Mouse (Mus musculus) cortical plate, adult 2 months (tissue): Measurements from ENCODE around the gene Mpdz. TPM values are rescaled to one million over a fixed set of nuclear protein-coding genes. Genes with fewer than 3 reads are reported as not detected.

Source experiments
- H3K27ac ChIP-seq: fragments of 200-500 bp; 2 replicates; pipeline ENCODE4 v1.5.1; 2012; ENCODE audit warnings: low read length, control low read depth, inconsistent platforms; ENCODE audit not compliant: insufficient read depth
- H3K4me1 ChIP-seq: fragments of 200-500 bp; 2 replicates; pipeline ENCODE4 v1.6.1; 2011; ENCODE audit warnings: low read length; ENCODE audit not compliant: control insufficient read depth, insufficient read depth
- H3K4me3 ChIP-seq: fragments of 200-500 bp; 2 replicates; pipeline ENCODE4 v1.5.1; 2011; ENCODE audit warnings: mild to moderate bottlenecking, low read length, control low read depth; ENCODE audit not compliant: insufficient read depth
- CTCF ChIP-seq: fragments of 200-500 bp; IDR thresholded peaks from 2 replicates; pipeline ENCODE4 v1.5.1; 2011; ENCODE audit warnings: mild to moderate bottlenecking, control low read depth, low read length; ENCODE audit not compliant: insufficient read depth; ENCODE audit errors: extremely low read depth
- POLR2A ChIP-seq: fragments of 200-500 bp; IDR thresholded peaks from 2 replicates; pipeline ENCODE4 v1.6.1; 2011; ENCODE audit warnings: mild to moderate bottlenecking, low read length, control low read depth; ENCODE audit not compliant: insufficient read depth; ENCODE audit errors: extremely low read depth
- polyA plus RNA-seq: library from polyadenylated mRNA; depleted of rRNA; stranded (reverse); fragments of >200 nt; gene quantifications from 2 replicates; pipeline ENCODE4 v1.2.3, GENCODE M21; 2012

Gene Mpdz
- polyA plus RNA-seq, 1 experiment: 36.3 TPM

DNA sequence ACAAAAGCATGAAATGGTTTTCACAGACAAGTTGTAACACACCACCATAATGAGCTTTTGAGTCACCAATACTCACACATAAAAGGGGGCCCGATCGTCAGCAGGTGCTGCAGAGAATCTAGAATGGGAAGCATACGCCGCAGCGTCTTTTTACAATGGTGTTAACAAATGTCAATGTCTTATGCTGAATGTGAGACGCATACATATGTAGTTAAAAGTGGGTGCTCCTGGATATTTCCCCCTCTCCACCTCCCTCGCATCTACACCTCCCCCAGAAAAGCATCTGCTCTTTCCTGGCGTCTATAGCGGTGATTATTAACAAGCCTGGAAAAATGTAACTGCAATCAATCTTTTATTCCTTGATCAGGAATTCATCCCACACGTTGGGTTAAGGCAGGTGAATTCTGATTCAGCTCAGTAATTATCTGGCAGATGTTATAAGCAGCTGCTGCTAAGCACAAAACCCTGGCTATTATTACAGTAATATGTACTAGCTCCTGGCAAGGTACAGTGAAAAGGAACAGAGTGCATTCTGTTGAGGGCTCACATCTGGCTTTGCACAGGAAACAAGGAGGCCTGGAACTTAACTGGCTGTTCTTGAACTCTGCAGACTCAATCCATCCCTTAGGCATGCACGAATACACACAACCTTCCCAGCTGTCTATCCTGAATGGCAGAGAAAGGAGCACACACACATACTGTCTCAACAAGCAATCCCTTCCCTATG, 109.6 kb downstream of the Mpdz start:
- 0 out of 2 replicates have a peak overlapping the region, but pooled peaks have one; percentile 5 for H3K27ac ChIP-seq
- TF ChIP-seq POLR2A (no peak), CTCF (no peak)
- H3K4me3 ChIP-seq: no peak overlapping the region
- peaks cover 4% of the 10 kb centered on the region for H3K4me1 ChIP-seq

DNA sequence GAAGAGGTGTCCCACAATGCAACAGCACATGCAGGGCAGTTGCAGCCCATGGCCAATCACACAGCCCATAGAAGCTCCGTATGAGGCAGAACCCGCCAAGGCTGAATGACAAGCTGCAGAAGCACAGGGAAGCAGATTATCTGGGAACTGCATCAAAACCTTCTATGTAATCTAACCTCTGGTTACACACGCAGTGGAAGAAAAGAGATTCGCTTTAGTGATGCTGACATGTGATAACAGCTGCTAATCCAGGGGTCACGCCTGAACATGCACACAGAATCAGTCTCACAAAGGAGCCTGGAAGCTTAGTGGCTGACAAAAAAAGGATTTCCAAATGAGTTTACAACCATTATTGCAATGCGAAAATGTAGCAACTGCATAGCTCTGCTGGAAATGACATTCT, 110.2 kb downstream of the Mpdz start:
- Histone ChIP-seq H3K4me3 (no peak overlapping the region), H3K4me1 (peaks cover 4% of the 10 kb centered on the region), H3K27ac (no peak overlapping the region)
- TF ChIP-seq CTCF (no peak), POLR2A (no peak)

DNA sequence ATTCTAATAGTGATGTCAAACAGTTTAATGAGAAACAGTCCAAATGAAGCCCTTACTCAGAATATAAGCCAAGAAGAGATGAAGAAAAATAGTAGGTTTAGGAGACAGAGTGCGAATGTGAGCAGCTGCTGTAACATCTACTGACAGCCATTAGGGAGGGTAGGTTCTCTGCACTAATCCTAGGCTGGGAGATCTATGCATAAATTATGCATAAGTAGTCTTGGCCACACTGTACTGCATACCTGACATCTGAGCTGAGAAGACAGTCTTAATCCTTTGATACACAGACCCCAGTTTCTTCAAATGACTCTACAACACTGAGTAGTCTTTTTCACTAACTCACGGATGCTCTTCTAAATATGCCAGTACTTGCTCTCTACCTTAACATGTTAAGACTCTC, 114.9 kb downstream of the Mpdz start:
- Histone ChIP-seq H3K27ac (no peak overlapping the region), H3K4me1 (peaks cover 2% of the 10 kb centered on the region; the same call in 1 of the 2 replicates), H3K4me3 (no peak overlapping the region)
- TF ChIP-seq POLR2A: no peak
- TF ChIP-seq CTCF: no peak

DNA sequence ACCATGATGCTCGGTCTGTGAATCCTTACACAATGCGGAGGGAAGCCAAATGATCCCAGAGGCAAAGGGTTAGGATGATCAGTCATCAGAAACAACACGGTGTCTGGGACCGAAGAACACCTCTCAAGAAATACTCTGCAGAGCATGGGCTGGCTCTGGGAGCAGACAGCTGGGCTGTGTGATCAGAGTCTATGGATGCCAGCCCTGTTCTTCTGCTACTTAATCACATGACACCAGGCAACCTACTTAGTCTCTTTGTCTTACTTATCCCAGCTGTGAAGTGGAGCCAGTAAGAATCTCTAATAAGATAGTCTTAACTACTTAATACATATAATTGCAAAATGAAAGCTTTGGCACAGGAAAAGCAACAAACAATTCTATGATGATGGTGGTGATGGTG, 118.8 kb downstream of the Mpdz start:
- no peaks in the 10 kb centered on the region for H3K4me1 ChIP-seq
- H3K27ac ChIP-seq: no peak overlapping the region
- H3K4me3 ChIP-seq: no peak overlapping the region
- TF ChIP-seq POLR2A: no peak
- no peak for TF ChIP-seq CTCF

DNA sequence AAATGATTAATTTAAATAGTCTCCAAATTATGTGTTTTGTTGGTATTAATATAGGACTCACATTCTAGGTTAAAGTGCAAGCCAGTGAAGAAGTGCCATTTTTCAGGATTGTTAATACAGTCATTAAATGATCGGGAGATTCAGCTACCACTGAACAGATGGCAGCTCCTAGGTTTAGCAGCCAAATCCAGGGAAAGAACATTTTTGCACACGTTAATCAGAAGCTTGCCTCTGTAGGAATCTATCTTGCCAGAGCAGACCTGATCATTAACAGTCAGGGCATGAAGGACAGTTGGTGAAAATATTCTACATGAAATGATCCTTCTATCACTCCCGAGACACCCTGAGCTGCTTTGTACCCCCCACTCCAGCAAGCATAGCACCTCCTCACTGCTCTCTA, 120.4 kb downstream of the Mpdz start:
- Histone ChIP-seq H3K4me3 (no peak overlapping the region), H3K27ac (no peak overlapping the region), H3K4me1 (no peaks in the 10 kb centered on the region)
- no peak for TF ChIP-seq CTCF
- TF ChIP-seq POLR2A: no peak

DNA sequence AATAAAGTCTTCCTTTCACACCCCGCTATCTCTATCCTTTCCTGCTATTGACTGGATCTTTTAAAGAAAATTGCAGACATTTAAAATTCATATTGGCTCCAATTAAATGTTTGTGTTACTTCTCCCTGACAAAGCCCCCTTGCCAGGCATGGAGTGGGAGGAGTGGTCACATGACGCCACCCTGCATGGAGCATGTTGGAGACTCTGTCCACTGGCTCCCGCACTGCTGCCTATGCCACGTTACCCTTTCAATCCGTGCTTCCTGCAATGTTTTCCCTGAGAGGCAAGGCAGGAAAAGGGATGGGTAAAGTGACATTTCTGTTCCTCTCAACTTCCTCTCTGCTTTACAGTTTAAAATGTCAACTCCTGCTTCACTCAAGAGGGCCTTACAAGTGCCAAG, 128.0 kb downstream of the Mpdz start:
- TF ChIP-seq CTCF (no peak), POLR2A (no peak)
- Histone ChIP-seq H3K4me1 (peaks cover 1% of the 10 kb centered on the region; the same call in 1 of the 2 replicates), H3K4me3 (no peak overlapping the region), H3K27ac (no peak overlapping the region)

DNA sequence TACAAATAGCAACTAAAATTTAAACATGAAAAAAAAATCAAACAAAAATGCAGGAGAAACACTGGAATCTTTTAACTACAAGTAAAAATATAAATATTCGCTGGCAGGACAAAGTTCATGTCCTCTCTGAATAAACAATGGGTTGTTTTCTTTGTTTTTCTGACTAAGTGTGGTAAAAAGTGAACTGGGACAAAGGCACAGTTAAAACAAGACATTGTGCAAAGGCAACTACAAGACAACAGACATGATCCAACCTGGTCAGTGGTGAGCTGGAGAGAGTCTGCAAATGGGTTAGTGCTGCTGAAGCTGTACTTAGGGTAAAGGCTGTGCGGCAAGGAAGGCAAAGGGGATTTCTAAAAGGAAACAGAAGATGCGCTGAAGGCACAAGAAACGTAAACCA, 129.4 kb downstream of the Mpdz start:
- H3K27ac ChIP-seq: no peak overlapping the region
- H3K4me3 ChIP-seq: no peak overlapping the region
- peaks cover 1% of the 10 kb centered on the region; the same call in 1 of the 2 replicates for H3K4me1 ChIP-seq
- TF ChIP-seq CTCF: no peak
- TF ChIP-seq POLR2A: no peak

DNA sequence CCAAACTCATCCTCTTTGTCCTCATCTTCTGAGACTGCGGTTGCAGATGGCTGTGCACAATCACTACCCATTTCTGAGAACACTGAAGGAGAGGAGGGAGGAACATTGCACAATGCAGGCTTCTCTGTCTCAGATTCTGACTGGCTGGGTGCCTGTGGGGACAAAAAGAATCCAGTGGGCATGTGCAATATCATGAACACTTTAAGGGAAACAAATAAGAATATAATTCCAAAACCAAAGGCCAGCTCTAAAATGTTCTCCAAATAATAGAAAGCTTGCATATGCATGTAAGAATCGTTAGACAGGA, 132.5 kb downstream of the Mpdz start:
- TF ChIP-seq POLR2A (no peak), CTCF (no peak)
- no peak overlapping the region for H3K27ac ChIP-seq
- no peak overlapping the region for H3K4me3 ChIP-seq
- peaks cover 1% of the 10 kb centered on the region; the same call in 1 of the 2 replicates for H3K4me1 ChIP-seq

DNA sequence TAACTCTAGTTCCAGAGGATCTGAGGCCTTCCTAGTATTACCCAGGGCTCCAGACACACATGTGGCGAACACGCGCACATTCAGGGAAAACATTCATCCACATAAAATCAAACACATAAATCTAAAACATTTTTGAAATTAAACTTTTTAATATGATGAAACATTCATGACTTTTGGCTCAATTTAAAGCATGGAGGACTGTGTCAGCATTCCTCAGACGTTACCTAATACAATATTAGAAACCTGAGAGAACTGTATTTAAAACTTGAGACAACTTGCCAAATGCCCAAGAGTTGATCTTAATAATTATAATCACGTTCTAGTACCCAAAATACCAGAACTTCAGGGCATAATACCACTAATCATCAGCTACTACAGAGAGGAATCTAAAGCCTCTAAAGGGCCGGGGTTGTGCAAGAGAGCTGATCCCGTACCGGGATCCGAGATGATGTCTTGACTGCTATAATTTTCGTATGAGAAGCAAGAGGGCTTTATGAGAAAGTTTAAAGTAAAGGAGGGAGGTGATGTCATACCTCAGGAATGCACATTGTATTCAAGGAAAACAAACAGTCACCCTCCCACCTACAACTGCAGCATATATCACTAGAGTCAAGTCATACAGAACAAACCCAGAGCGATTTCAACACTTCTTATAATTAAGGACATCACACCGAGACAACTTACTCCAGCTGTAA, 133.0 kb downstream of the Mpdz start:
- Histone ChIP-seq H3K4me1 (no peaks in the 10 kb centered on the region; the same call in 1 of the 2 replicates), H3K27ac (no peak overlapping the region), H3K4me3 (no peak overlapping the region)
- TF ChIP-seq CTCF (no peak), POLR2A (no peak)
